Mouse (Mus musculus) limb, embryonic 12.5 days (tissue): ENCODE data around the gene Snta1. TPM values are rescaled to one million over a fixed set of nuclear protein-coding genes. Genes with fewer than 3 reads are reported as not detected.

Source experiments
- ATAC-seq: fragments of 200-750 bp; cut with Nextera tagmentation; 2 replicates; pipeline ENCODE4 v1.8.0; 2017; ENCODE audit warnings: low read depth, moderate TSS enrichment; ENCODE audit not compliant: insufficient number of reproducible peaks, insufficient read depth, low FRiP score, low TSS enrichment
- H3K27ac ChIP-seq: fragments of 300-500 bp; sonication (generic); 2 replicates; pipeline ENCODE4 v1.5.1; 2016; ENCODE audit warnings: mild to moderate bottlenecking, moderate library complexity
- H3K27me3 ChIP-seq: fragments of 300-500 bp; sonication (generic); 2 replicates; pipeline ENCODE4 v1.6.1; 2016; ENCODE audit warnings: mild to moderate bottlenecking, moderate library complexity
- H3K36me3 ChIP-seq: fragments of 300-500 bp; sonication (generic); 2 replicates; pipeline ENCODE4 v1.6.1; 2016; ENCODE audit warnings: mild to moderate bottlenecking, moderate library complexity
- H3K4me1 ChIP-seq: fragments of 300-500 bp; sonication (generic); replicated peaks from 2 replicates; pipeline ENCODE4 v1.6.1; 2016
- H3K4me2 ChIP-seq: fragments of 300-500 bp; sonication (generic); 2 replicates; pipeline ENCODE4 v1.6.1; 2016; ENCODE audit warnings: mild to moderate bottlenecking, moderate library complexity
- H3K4me3 ChIP-seq: fragments of 300-500 bp; sonication (generic); replicated peaks from 2 replicates; pipeline ENCODE4 v1.5.1; 2016; ENCODE audit warnings: mild to moderate bottlenecking
- H3K9ac ChIP-seq: fragments of 300-500 bp; sonication (generic); replicated peaks from 2 replicates; pipeline ENCODE4 v1.6.1; 2016; ENCODE audit warnings: mild to moderate bottlenecking, moderate library complexity
- H3K9me3 ChIP-seq: fragments of 300-500 bp; sonication (generic); 2 replicates; pipeline ENCODE4 v1.6.1; 2016; ENCODE audit warnings: mild to moderate bottlenecking, moderate library complexity
- WGBS: fragments of 180-500 bp; shearing (Covaris S2); methylation state at CpG from one replicate; pipeline ENCODE4 v1.1.7; 2016; 5-methylcytosine and 5-hydroxymethylcytosine counted together
- polyA plus RNA-seq: library from polyadenylated mRNA; unstranded; fragments of >200 nt; fragmentation: Nextera tagmentation; extraction: Ambion mirVana; gene quantifications from 2 replicates; pipeline ENCODE4 v1.2.1, GENCODE M21; 2016

Snta1 gene
- polyA plus RNA-seq, 1 experiment from 2014 or later: 7.5 TPM

- Histone ChIP-seq H3K36me3 (no peaks in the 10 kb centered on the region), H3K9ac (peak overlapping the region; percentile 97), H3K4me1 (peaks cover 29% of the 10 kb centered on the region), H3K9me3 (no peaks in the 10 kb centered on the region), H3K27ac (peak overlapping the region; percentile 97), H3K4me2 (peak overlapping the region; percentile 49), H3K4me3 (peak overlapping the region; percentile 92), H3K27me3 (no peaks in the 10 kb centered on the region)
- peak; percentile 98 for ATAC-seq
- under 1% methylated on average over 44 of the region's 44 CpGs for WGBS
Measured at GRCm38 (mm10) chr2:154436076-154436457, 28.2 kb upstream of the Snta1 start.

GRCm38 (mm10) chr2:154434690-154435089, 26.8 kb upstream of the Snta1 start:
- no peaks in the 10 kb centered on the region for H3K27me3 ChIP-seq
- no peak overlapping the region for H3K27ac ChIP-seq
- H3K9ac ChIP-seq: no peak overlapping the region
- no peaks in the 10 kb centered on the region for H3K36me3 ChIP-seq
- WGBS: 91% methylated on average over 7 of the region's 7 CpGs
- H3K9me3 ChIP-seq: no peaks in the 10 kb centered on the region
- no peak overlapping the region for H3K4me2 ChIP-seq
- H3K4me3 ChIP-seq: no peak overlapping the region
- H3K4me1 ChIP-seq: peaks cover 18% of the 10 kb centered on the region
- ATAC-seq: no peak

DNA sequence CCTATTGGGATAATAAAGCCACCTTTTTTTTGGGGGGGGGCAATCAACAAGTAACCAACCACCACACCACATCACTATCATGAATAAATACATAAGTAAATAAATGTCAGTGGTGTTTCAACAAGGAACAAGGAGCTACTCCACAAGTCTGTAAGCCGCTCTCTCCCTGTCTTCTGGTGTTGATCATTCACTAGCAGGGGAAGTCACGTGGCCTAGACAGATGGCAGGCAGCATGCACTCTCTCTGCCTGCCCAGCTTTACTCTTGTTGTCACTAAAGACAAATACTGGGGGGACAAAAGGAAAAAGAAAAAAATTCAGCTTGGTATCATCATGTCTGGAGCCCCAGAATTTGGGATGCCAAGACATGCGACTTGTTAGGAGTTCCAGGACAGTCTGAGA, 25.5 kb upstream of the Snta1 start:
- Histone ChIP-seq H3K27me3 (peaks cover 5% of the 10 kb centered on the region; the same call in 1 of the 2 replicates), H3K36me3 (no peaks in the 10 kb centered on the region), H3K4me1 (peaks cover 8% of the 10 kb centered on the region), H3K9me3 (no peaks in the 10 kb centered on the region), H3K4me2 (no peak overlapping the region), H3K27ac (no peak overlapping the region), H3K4me3 (no peak overlapping the region), H3K9ac (no peak overlapping the region)
- 68% methylated on average over 3 of the region's 3 CpGs for WGBS
- ATAC-seq: no peak

GRCm38 (mm10) chr2:154432696-154433095, 24.8 kb upstream of the Snta1 start:
- no peak for ATAC-seq
- peaks cover 5% of the 10 kb centered on the region; the same call in 1 of the 2 replicates for H3K27me3 ChIP-seq
- no peaks in the 10 kb centered on the region for H3K36me3 ChIP-seq
- no peak overlapping the region for H3K4me3 ChIP-seq
- H3K9me3 ChIP-seq: no peaks in the 10 kb centered on the region
- H3K27ac ChIP-seq: no peak overlapping the region
- peaks cover 12% of the 10 kb centered on the region for H3K4me1 ChIP-seq
- 59% methylated on average over 2 of the region's 2 CpGs for WGBS
- H3K9ac ChIP-seq: no peak overlapping the region
- H3K4me2 ChIP-seq: no peak overlapping the region

- 84% methylated on average over 2 of the region's 2 CpGs for WGBS
Measured at GRCm38 (mm10) chr2:154430566-154430965, 22.7 kb upstream of the Snta1 start.

DNA sequence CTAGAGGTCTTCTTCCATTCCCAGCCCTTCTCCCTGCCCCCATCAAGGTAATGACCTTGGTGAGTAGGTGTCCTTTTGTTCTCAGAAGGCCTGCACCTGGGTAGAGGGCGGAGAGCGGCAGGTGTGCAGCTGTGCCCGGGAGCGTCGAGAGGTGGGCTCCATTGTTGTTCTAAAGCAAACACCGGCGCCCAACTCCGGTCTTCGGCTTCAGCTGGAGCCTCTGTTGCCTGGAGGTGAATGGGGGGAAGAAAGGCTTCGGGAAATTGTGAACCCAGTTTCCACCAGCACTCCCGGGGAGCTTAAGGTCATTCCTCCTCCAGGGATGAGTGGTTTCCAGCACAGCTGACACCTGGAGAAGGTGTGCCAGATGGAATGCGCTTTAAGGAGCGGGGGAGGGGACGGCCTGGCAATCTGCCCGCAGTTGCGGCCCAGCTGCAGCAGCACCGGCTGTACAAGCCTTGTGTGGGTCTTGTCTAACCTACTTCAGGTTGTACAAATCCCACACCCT, 20.0 kb upstream of the Snta1 start:
- 10% methylated on average over 17 of the region's 17 CpGs for WGBS

More at GRCm38 (mm10) chr2:154430566-154430965, 22.7 kb upstream of the Snta1 start:
- Histone ChIP-seq H3K9me3 (peaks cover 2% of the 10 kb centered on the region; the same call in 1 of the 2 replicates), H3K27me3 (peaks cover 13% of the 10 kb centered on the region), H3K4me1 (peaks cover 24% of the 10 kb centered on the region), H3K36me3 (no peaks in the 10 kb centered on the region), H3K27ac (no peak overlapping the region), H3K4me3 (no peak overlapping the region), H3K9ac (no peak overlapping the region), H3K4me2 (no peak overlapping the region)
- no peak for ATAC-seq

DNA sequence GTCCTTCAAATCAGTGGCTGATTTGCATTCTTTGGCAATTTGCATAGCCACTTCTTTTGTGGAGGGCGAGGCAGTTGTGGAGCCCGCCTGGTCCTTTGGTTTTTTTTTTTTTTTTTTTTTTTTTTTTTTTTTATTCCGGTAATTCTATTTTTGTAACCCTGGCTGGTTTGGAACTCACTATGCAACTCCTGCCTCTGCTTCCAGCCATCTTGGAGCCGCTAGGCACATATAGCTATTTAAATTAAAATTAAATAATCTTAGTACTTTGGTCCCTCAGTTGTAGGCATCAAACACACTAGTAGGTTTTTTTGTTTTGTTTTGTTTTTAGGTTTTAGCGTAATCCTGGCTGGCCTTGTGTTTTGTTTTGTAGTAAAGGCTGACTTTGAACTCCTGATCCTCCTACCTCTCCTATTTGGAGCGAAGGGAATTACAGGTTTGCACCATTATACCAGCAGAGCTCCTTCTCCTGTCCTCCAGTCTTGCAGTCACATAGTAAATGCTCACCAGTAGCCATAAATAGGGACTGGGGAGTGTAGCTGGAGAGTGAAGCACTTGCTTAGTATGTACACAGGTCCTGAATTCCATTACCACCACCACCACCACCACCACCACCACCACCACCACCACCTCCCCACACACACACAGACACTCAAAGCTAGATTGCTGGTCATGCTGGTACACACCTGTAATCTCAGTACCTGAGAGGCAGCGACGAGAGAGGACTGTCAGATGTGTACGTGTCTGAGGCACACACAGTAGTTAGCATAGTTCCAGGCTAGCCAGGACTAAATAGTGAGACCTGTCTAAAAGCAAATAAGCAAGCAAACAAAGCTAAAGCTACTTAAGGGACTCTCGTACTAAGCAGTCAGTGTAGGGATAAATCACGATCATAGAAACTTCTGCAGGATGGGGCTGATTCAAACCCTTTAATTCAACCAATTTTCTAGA, 19.3 kb upstream of the Snta1 start:
- peaks cover 4% of the 10 kb centered on the region; the same call in 1 of the 2 replicates for H3K9me3 ChIP-seq
- peak overlapping the region; percentile 66 for H3K4me2 ChIP-seq
- 30% methylated on average over 11 of the region's 11 CpGs for WGBS
- H3K36me3 ChIP-seq: no peaks in the 10 kb centered on the region
- H3K9ac ChIP-seq: peak overlapping the region; percentile 56
- H3K27me3 ChIP-seq: peaks cover 13% of the 10 kb centered on the region
- peak overlapping the region; percentile 35; the same call in 1 of the 2 replicates for H3K27ac ChIP-seq
- no peak for ATAC-seq
- H3K4me3 ChIP-seq: peak overlapping the region; percentile 40
- peaks cover 24% of the 10 kb centered on the region for H3K4me1 ChIP-seq

More for the DNA sequence above, 20.0 kb upstream of the Snta1 start:
- Histone ChIP-seq H3K27ac (peak overlapping the region; percentile 35; the same call in 1 of the 2 replicates), H3K9ac (no peak overlapping the region), H3K36me3 (no peaks in the 10 kb centered on the region), H3K27me3 (peaks cover 13% of the 10 kb centered on the region), H3K4me2 (peak overlapping the region; percentile 48), H3K9me3 (peaks cover 4% of the 10 kb centered on the region; the same call in 1 of the 2 replicates), H3K4me3 (no peak overlapping the region), H3K4me1 (peaks cover 24% of the 10 kb centered on the region)
- peak; percentile 74; the same call in 1 of the 2 replicates for ATAC-seq

DNA sequence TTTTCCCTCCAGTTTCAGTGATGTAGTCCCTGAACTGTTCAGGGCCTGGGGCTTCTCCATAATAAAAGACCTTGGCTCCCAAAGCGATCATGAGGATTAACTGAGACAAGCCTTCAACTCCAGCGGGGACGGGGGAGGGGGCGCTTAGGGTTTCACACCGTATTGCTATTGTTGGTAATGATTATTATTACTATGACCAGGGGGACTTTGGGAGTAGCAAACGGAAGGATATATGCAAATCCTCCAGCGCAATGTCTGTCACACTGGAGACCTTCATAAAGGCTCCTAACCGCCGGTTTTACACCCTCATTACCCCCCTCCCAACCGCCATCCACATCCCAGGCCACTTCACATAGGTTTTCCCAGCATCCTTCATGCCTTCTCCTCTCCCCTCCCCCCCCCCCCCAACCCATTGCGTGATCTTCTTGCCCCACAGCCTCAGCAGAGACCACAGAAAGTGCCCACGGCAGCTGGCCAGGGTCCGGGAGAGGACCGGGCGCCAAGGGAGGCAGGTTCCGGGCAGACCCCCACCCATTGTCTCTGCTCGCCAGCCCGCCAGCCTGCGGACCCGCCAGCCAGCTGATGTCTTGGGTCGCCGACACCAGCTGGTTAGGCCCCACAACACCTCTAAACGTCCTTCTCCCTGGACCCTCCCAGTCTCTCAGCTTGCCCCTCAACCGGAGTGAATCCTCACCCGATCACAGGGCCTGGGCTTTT, 18.4 kb upstream of the Snta1 start:
- Histone ChIP-seq H3K27ac (no peak overlapping the region), H3K9me3 (peaks cover 4% of the 10 kb centered on the region; the same call in 1 of the 2 replicates), H3K27me3 (peaks cover 13% of the 10 kb centered on the region), H3K4me1 (peaks cover 27% of the 10 kb centered on the region), H3K9ac (peak overlapping the region; percentile 56), H3K36me3 (no peaks in the 10 kb centered on the region), H3K4me2 (peak overlapping the region; percentile 66), H3K4me3 (peak overlapping the region; percentile 40)
- ATAC-seq: 0 out of 2 replicates have a peak, but pooled peaks have one; percentile 54
- 3% methylated on average over 25 of the region's 25 CpGs for WGBS

GRCm38 (mm10) chr2:154425522-154425921, 17.6 kb upstream of the Snta1 start:
- peaks cover 13% of the 10 kb centered on the region for H3K27me3 ChIP-seq
- ATAC-seq: no peak
- WGBS: 84% methylated on average over 3 of the region's 3 CpGs
- no peaks in the 10 kb centered on the region for H3K36me3 ChIP-seq
- H3K9ac ChIP-seq: no peak overlapping the region
- H3K27ac ChIP-seq: no peak overlapping the region
- H3K4me3 ChIP-seq: no peak overlapping the region
- peaks cover 34% of the 10 kb centered on the region for H3K4me1 ChIP-seq
- peaks cover 4% of the 10 kb centered on the region; the same call in 1 of the 2 replicates for H3K9me3 ChIP-seq
- H3K4me2 ChIP-seq: no peak overlapping the region

DNA sequence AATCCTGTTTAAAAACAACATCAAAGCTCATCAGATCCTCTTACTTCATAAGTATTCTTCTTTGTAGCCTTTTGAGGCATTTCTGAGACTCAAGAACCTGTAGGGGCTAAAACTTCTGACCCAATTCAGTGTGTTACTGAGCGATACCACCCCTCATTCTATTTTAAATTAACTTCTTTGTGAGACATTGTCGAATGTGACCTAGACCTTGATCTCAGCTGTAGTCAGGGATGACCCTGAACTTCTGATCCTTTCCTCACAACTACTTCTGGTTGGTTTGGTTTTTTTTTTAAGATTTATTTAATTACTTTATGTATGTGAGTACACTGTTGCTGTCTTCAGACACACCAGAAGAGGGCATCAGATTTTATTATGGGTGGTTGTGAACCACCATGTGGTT, 15.6 kb upstream of the Snta1 start:
- Histone ChIP-seq H3K4me3 (no peak overlapping the region), H3K4me1 (peaks cover 34% of the 10 kb centered on the region), H3K36me3 (no peaks in the 10 kb centered on the region), H3K9me3 (peaks cover 4% of the 10 kb centered on the region; the same call in 1 of the 2 replicates), H3K4me2 (no peak overlapping the region), H3K9ac (no peak overlapping the region), H3K27ac (no peak overlapping the region), H3K27me3 (peaks cover 10% of the 10 kb centered on the region)
- ATAC-seq: no peak
- WGBS: 94% methylated on average over 2 of the region's 2 CpGs

DNA sequence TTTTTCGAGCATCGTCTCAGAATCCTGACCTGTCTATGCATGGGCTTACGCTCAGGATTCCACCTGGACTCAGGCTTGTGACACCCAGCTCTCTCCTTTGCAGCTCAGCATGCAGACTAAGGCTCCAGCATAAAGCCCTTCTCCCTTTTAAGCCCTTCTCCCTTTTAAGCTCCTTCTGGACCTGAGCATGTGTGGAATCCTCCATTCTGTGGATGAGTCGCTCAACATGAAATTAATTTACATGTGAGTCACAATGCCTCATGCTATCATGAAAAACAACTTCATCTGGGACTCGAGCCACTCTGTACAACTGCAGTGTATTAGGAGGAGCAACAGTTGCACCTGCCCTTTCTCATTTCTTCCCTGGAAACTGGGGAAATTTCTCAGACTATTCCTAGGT, 14.3 kb upstream of the Snta1 start:
- Histone ChIP-seq H3K9ac (no peak overlapping the region), H3K36me3 (no peaks in the 10 kb centered on the region), H3K27me3 (peaks cover 5% of the 10 kb centered on the region), H3K4me2 (no peak overlapping the region), H3K4me1 (peaks cover 21% of the 10 kb centered on the region), H3K4me3 (no peak overlapping the region), H3K9me3 (peaks cover 4% of the 10 kb centered on the region; the same call in 1 of the 2 replicates), H3K27ac (no peak overlapping the region)
- WGBS: 71% methylated on average over 5 of the region's 5 CpGs
- no peak for ATAC-seq
